In genomic region chr16:32608344-32608711, GRCm38 (mm10) we compare ENCODE assay signal across 8 mouse cellular contexts. TPM values are rescaled to one million over a fixed set of nuclear protein-coding genes. Genes with fewer than 3 reads are reported as not detected.
DNase-seq lines count a peak whose midpoint lies in the region; ATAC-seq lines count a peak whose summit lies in the region.

No protein-coding gene starts in this region.

- 5% methylated on average over 8 of the region's 8 CpGs for WGBS in lung, embryonic 15.5 days
- 8% methylated on average over 8 of the region's 8 CpGs for WGBS in embryonic facial prominence, embryonic 15.5 days
- WGBS in large intestine, adult 2 months: 3% methylated on average over 8 of the region's 8 CpGs
- 11% methylated on average over 8 of the region's 8 CpGs for WGBS in neural tube, embryonic 15.5 days

- H3K4me3 ChIP-seq in lung, embryonic 15.5 days: peak overlapping the region; percentile 69
- H3K4me3 ChIP-seq in embryonic facial prominence, embryonic 15.5 days (replicated peaks): peak overlapping the region; percentile 68
- H3K4me3 ChIP-seq in neural tube, embryonic 15.5 days (replicated peaks): peak overlapping the region; percentile 92

- H3K27me3 ChIP-seq in lung, embryonic 15.5 days: no peaks in the 10 kb centered on the region
- H3K27me3 ChIP-seq in embryonic facial prominence, embryonic 15.5 days: no peaks in the 10 kb centered on the region
- no peaks in the 10 kb centered on the region for H3K27me3 ChIP-seq in neural tube, embryonic 15.5 days (replicated peaks)

- DNase-seq in lung, postnatal 10 days: no peak
- DNase-seq in large intestine, adult 2 months (ENCODE audit: low read depth, low spot score): peak; percentile 71
- DNase-seq in right cerebral cortex, adult 18-20 months: no peak
- no peak for DNase-seq in layer of hippocampus, postnatal 25 days (ENCODE audit: extremely low spot score in 1 of 2, low spot score in 1 of 2)
- DNase-seq in layer of hippocampus, adult 9-10 months (ENCODE audit: low spot score): no peak

- no peak for ATAC-seq in lung, embryonic 15.5 days (ENCODE audit: borderline replicate concordance, extremely low read depth, low FRiP score, low TSS enrichment)
- ATAC-seq in embryonic facial prominence, embryonic 15.5 days (ENCODE audit: insufficient number of reproducible peaks, low FRiP score, low TSS enrichment, low read depth): no peak
- 0 out of 2 replicates have a peak, but pooled peaks have one; percentile 4 for ATAC-seq in neural tube, embryonic 15.5 days (ENCODE audit: low FRiP score)

- H3K27ac ChIP-seq in lung, embryonic 15.5 days: peak overlapping the region; percentile 58
- H3K27ac ChIP-seq in embryonic facial prominence, embryonic 15.5 days (replicated peaks): peak overlapping the region; percentile 89
- peak overlapping the region; percentile 96 for H3K27ac ChIP-seq in neural tube, embryonic 15.5 days (replicated peaks)

- H3K4me1 ChIP-seq in lung, embryonic 15.5 days: peaks cover 10% of the 10 kb centered on the region; the same call in 1 of the 2 replicates
- peaks cover 9% of the 10 kb centered on the region; the same call in 1 of the 2 replicates for H3K4me1 ChIP-seq in embryonic facial prominence, embryonic 15.5 days
- peaks cover 18% of the 10 kb centered on the region for H3K4me1 ChIP-seq in neural tube, embryonic 15.5 days

- no peaks in the 10 kb centered on the region for H3K9me3 ChIP-seq in lung, embryonic 15.5 days
- H3K9me3 ChIP-seq in embryonic facial prominence, embryonic 15.5 days (replicated peaks): no peaks in the 10 kb centered on the region
- no peaks in the 10 kb centered on the region for H3K9me3 ChIP-seq in neural tube, embryonic 15.5 days (replicated peaks)

- H3K9ac ChIP-seq in lung, embryonic 15.5 days: peak overlapping the region; percentile 27; the same call in 1 of the 2 replicates
- H3K9ac ChIP-seq in embryonic facial prominence, embryonic 15.5 days: peak overlapping the region; percentile 9; the same call in 1 of the 2 replicates
- H3K9ac ChIP-seq in neural tube, embryonic 15.5 days (replicated peaks): peak overlapping the region; percentile 91; the same call in 1 of the 2 replicates

- peak overlapping the region; percentile 90 for H3K4me2 ChIP-seq in lung, embryonic 15.5 days
- peak overlapping the region; percentile 87 for H3K4me2 ChIP-seq in embryonic facial prominence, embryonic 15.5 days (replicated peaks)
- peak overlapping the region; percentile 66 for H3K4me2 ChIP-seq in neural tube, embryonic 15.5 days

- H3K36me3 ChIP-seq in lung, embryonic 15.5 days: no peaks in the 10 kb centered on the region
- H3K36me3 ChIP-seq in embryonic facial prominence, embryonic 15.5 days: no peaks in the 10 kb centered on the region
- 0 out of 2 replicates have a peak, but pooled peaks cover under 1% of the 10 kb centered on the region for H3K36me3 ChIP-seq in neural tube, embryonic 15.5 days

RNA-seq across cellular contexts. Expression of gene Tfrc, which starts 0.4 kb away (rescaled TPM):
- 50.5 and 53.8 TPM in 2 replicates for polyA plus RNA-seq in lung, embryonic 15.5 days (2015; fragmentation: Nextera tagmentation; extraction: Ambion mirVana)
- polyA plus RNA-seq in embryonic facial prominence, embryonic 15.5 days (2015; fragmentation: Nextera tagmentation; extraction: Ambion mirVana): 19.8 and 24.0 TPM in 2 replicates
- polyA plus RNA-seq in large intestine, adult 2 months (2012; rRNA removed): 21.1 and 22.8 TPM in 2 replicates
- polyA plus RNA-seq in neural tube, embryonic 15.5 days (2015; fragmentation: Nextera tagmentation; extraction: Ambion mirVana): 32.7 and 33.1 TPM in 2 replicates
- total RNA-seq in layer of hippocampus, postnatal 25 days (2021): 10 to 100 TPM; 59.3 to 67.3 TPM

RNA-seq across cellular contexts. Expression of gene Tnk2, which starts 35.3 kb away (rescaled TPM):
- polyA plus RNA-seq in lung, embryonic 15.5 days (2015; fragmentation: Nextera tagmentation; extraction: Ambion mirVana): 17.2 and 17.6 TPM in 2 replicates
- 16.3 and 19.3 TPM in 2 replicates for polyA plus RNA-seq in embryonic facial prominence, embryonic 15.5 days (2015; fragmentation: Nextera tagmentation; extraction: Ambion mirVana)
- polyA plus RNA-seq in large intestine, adult 2 months (2012; rRNA removed): 38.2 and 53.6 TPM in 2 replicates
- 20.0 and 23.2 TPM in 2 replicates for polyA plus RNA-seq in neural tube, embryonic 15.5 days (2015; fragmentation: Nextera tagmentation; extraction: Ambion mirVana)
- 100 to 1,000 TPM; 163 to 165 TPM for total RNA-seq in layer of hippocampus, postnatal 25 days (2021)

Comparison
In these comparisons a context has a peak if more than half of its experiments do, and no peak if none do; other contexts are left out.
1. H3K9ac ChIP-seq: peak in every context shown above with its lines; median percentile 91 in neural tube, embryonic 15.5 days; 27 in lung, embryonic 15.5 days; 9 in embryonic facial prominence, embryonic 15.5 days.